Mouse (Mus musculus): ENCODE measurements around the gene 1600002K03Rik. TPM values are rescaled to one million over a fixed set of nuclear protein-coding genes. Genes with fewer than 3 reads are reported as not detected.

The 1600002K03Rik gene
- polyA plus RNA-seq, 1 experiment: 0.99 TPM

- peaks cover 87% of the 10 kb centered on the region for H3K4me1 ChIP-seq (ENCODE audit: control insufficient read depth)
- H3K4me3 ChIP-seq (replicated peaks): no peak overlapping the region
- TF ChIP-seq GATA1 (IDR thresholded peaks at IDR 0.05; ENCODE audit: low read length) (no peak), TAL1 (IDR thresholded peaks at IDR 0.05; ENCODE audit: low read length) (no peak)
- H3K27me3 ChIP-seq (ENCODE audit: control insufficient read depth): no peaks in the 10 kb centered on the region
- H3K9me3 ChIP-seq (ENCODE audit: control insufficient read depth, low read length): no peaks in the 10 kb centered on the region
- peaks cover 54% of the 10 kb centered on the region for H3K36me3 ChIP-seq (ENCODE audit: control insufficient read depth)
Measured at GRCm38 (mm10) chr10:80157141-80157929, 15.4 kb upstream of the 1600002K03Rik start.

- Histone ChIP-seq H3K4me1 (ENCODE audit: control insufficient read depth) (peaks cover 86% of the 10 kb centered on the region), H3K27me3 (ENCODE audit: control insufficient read depth) (peaks cover 5% of the 10 kb centered on the region), H3K9me3 (ENCODE audit: control insufficient read depth, low read length) (no peaks in the 10 kb centered on the region), H3K36me3 (ENCODE audit: control insufficient read depth) (peaks cover 42% of the 10 kb centered on the region), H3K4me3 (replicated peaks) (peak overlapping the region; percentile 65)
- TF ChIP-seq GATA1 (IDR thresholded peaks at IDR 0.05; ENCODE audit: low read length): no peak
- no peak for TF ChIP-seq TAL1 (IDR thresholded peaks at IDR 0.05; ENCODE audit: low read length)
Measured at GRCm38 (mm10) chr10:80158307-80158986, 14.3 kb upstream of the 1600002K03Rik start.

- peaks cover 86% of the 10 kb centered on the region for H3K4me1 ChIP-seq (ENCODE audit: control insufficient read depth)
- TF ChIP-seq TAL1 (IDR thresholded peaks at IDR 0.05; ENCODE audit: low read length): no peak
- no peak for TF ChIP-seq GATA1 (IDR thresholded peaks at IDR 0.05; ENCODE audit: low read length)
- peak overlapping the region; percentile 65 for H3K4me3 ChIP-seq (replicated peaks)
- H3K27me3 ChIP-seq (ENCODE audit: control insufficient read depth): peaks cover 9% of the 10 kb centered on the region
- peaks cover 36% of the 10 kb centered on the region for H3K36me3 ChIP-seq (ENCODE audit: control insufficient read depth)
- no peaks in the 10 kb centered on the region for H3K9me3 ChIP-seq (ENCODE audit: control insufficient read depth, low read length)
Measured at GRCm38 (mm10) chr10:80159021-80159560, 13.7 kb upstream of the 1600002K03Rik start.

- Histone ChIP-seq H3K4me3 (replicated peaks) (peak overlapping the region; percentile 65), H3K27me3 (ENCODE audit: control insufficient read depth) (peaks cover 13% of the 10 kb centered on the region), H3K36me3 (ENCODE audit: control insufficient read depth) (peaks cover 29% of the 10 kb centered on the region), H3K9me3 (ENCODE audit: control insufficient read depth, low read length) (no peaks in the 10 kb centered on the region), H3K4me1 (ENCODE audit: control insufficient read depth) (peaks cover 86% of the 10 kb centered on the region)
- TF ChIP-seq GATA1 (IDR thresholded peaks at IDR 0.05; ENCODE audit: low read length) (no peak), TAL1 (IDR thresholded peaks at IDR 0.05; ENCODE audit: low read length) (no peak)
Measured at GRCm38 (mm10) chr10:80159561-80160454, 12.9 kb upstream of the 1600002K03Rik start.

GRCm38 (mm10) chr10:80160455-80161371 lies 12.0 kb upstream of the 1600002K03Rik start:
- H3K4me3 ChIP-seq (replicated peaks): peak overlapping the region; percentile 65
- TF ChIP-seq GATA1 (IDR thresholded peaks at IDR 0.05; ENCODE audit: low read length) (no peak), TAL1 (IDR thresholded peaks at IDR 0.05; ENCODE audit: low read length) (no peak)
- H3K9me3 ChIP-seq (ENCODE audit: control insufficient read depth, low read length): no peaks in the 10 kb centered on the region
- H3K4me1 ChIP-seq (ENCODE audit: control insufficient read depth): peaks cover 89% of the 10 kb centered on the region
- peaks cover 13% of the 10 kb centered on the region for H3K27me3 ChIP-seq (ENCODE audit: control insufficient read depth)
- peaks cover 20% of the 10 kb centered on the region for H3K36me3 ChIP-seq (ENCODE audit: control insufficient read depth)

GRCm38 (mm10) chr10:80161522-80162242 lies 11.1 kb upstream of the 1600002K03Rik start:
- peak overlapping the region; percentile 65 for H3K4me3 ChIP-seq (replicated peaks)
- peaks cover 10% of the 10 kb centered on the region for H3K36me3 ChIP-seq (ENCODE audit: control insufficient read depth)
- peaks cover 92% of the 10 kb centered on the region for H3K4me1 ChIP-seq (ENCODE audit: control insufficient read depth)
- peaks cover 13% of the 10 kb centered on the region for H3K27me3 ChIP-seq (ENCODE audit: control insufficient read depth)
- H3K9me3 ChIP-seq (ENCODE audit: control insufficient read depth, low read length): no peaks in the 10 kb centered on the region
- TF ChIP-seq TAL1 (IDR thresholded peaks at IDR 0.05; ENCODE audit: low read length) (no peak), GATA1 (IDR thresholded peaks at IDR 0.05; ENCODE audit: low read length) (no peak)

- TF ChIP-seq GATA1 (IDR thresholded peaks at IDR 0.05; ENCODE audit: low read length): no peak
- no peak for TF ChIP-seq TAL1 (IDR thresholded peaks at IDR 0.05; ENCODE audit: low read length)
- no peak overlapping the region for H3K4me3 ChIP-seq (replicated peaks)
- peaks cover 13% of the 10 kb centered on the region for H3K27me3 ChIP-seq (ENCODE audit: control insufficient read depth)
- no peaks in the 10 kb centered on the region for H3K9me3 ChIP-seq (ENCODE audit: control insufficient read depth, low read length)
- peaks cover 94% of the 10 kb centered on the region for H3K4me1 ChIP-seq (ENCODE audit: control insufficient read depth)
- H3K36me3 ChIP-seq (ENCODE audit: control insufficient read depth): peaks cover 5% of the 10 kb centered on the region
Measured at GRCm38 (mm10) chr10:80162243-80162608, 10.5 kb upstream of the 1600002K03Rik start.
